Mouse (Mus musculus) heart, embryonic 11.5 days (tissue): ENCODE results near the gene BC025920. TPM values are rescaled to one million over a fixed set of nuclear protein-coding genes. Genes with fewer than 3 reads are reported as not detected.

Source experiments
- ATAC-seq: fragments of 200-750 bp; cut with Nextera tagmentation; replicated peaks from 2 replicates; pipeline ENCODE4 v1.8.0; 2017; ENCODE audit warnings: moderate library complexity; ENCODE audit not compliant: insufficient number of reproducible peaks, low FRiP score, low TSS enrichment
- H3K27ac ChIP-seq: fragments of 300-500 bp; sonication (generic); 2 replicates; pipeline ENCODE4 v1.5.1; 2014; ENCODE audit warnings: mild to moderate bottlenecking, low read depth, low read length
- H3K27me3 ChIP-seq: fragments of 300-500 bp; sonication (generic); 2 replicates; pipeline ENCODE4 v1.6.1; 2014; ENCODE audit warnings: mild to moderate bottlenecking, low read length, mixed read lengths; ENCODE audit not compliant: control insufficient read depth, insufficient read depth
- H3K36me3 ChIP-seq: fragments of 300-500 bp; sonication (generic); 2 replicates; pipeline ENCODE4 v1.6.1; 2014; ENCODE audit warnings: mild to moderate bottlenecking, low read length, moderate library complexity, mixed read lengths; ENCODE audit not compliant: control insufficient read depth, insufficient read depth
- H3K4me1 ChIP-seq: fragments of 300-500 bp; sonication (generic); 2 replicates; pipeline ENCODE4 v1.6.1; 2014; ENCODE audit warnings: low read length; ENCODE audit not compliant: control insufficient read depth, insufficient read depth
- H3K4me2 ChIP-seq: fragments of 300-500 bp; sonication (generic); 2 replicates; pipeline ENCODE4 v1.6.1; 2014; ENCODE audit warnings: mild to moderate bottlenecking, moderate library complexity
- H3K4me3 ChIP-seq: fragments of 300-500 bp; sonication (generic); 2 replicates; pipeline ENCODE4 v1.5.1; 2014; ENCODE audit warnings: low read depth, low read length
- H3K9ac ChIP-seq: fragments of 300-500 bp; sonication (generic); 2 replicates; pipeline ENCODE4 v1.6.1; 2014; ENCODE audit warnings: mild to moderate bottlenecking, low read depth, low read length, moderate library complexity
- H3K9me3 ChIP-seq: fragments of 300-500 bp; sonication (generic); replicated peaks from 2 replicates; pipeline ENCODE4 v1.6.1; 2016; ENCODE audit warnings: low read length; ENCODE audit not compliant: control insufficient read depth
- WGBS: fragments of 180-500 bp; shearing (Covaris S2); extraction: QIAGEN DNeasy Blood & Tissue Kit; methylation state at CpG from one replicate; pipeline ENCODE4 v1.1.7; 2014; ENCODE audit not compliant: insufficient replicate concordance; 5-methylcytosine and 5-hydroxymethylcytosine counted together
- polyA plus RNA-seq: library from polyadenylated mRNA; unstranded; fragments of >200 nt; fragmentation: Nextera tagmentation; extraction: Ambion mirVana; gene quantifications from 2 replicates; pipeline ENCODE4 v1.2.1, GENCODE M21; 2014

The BC025920 gene
- 0.25 and 0.63 TPM in 2 replicates for polyA plus RNA-seq

GRCm38 (mm10) chr10:81605974-81606751 is at the start of gene BC025920:
BC025920 (plus strand) TSS chr10:81606270.
- peak within 1 kb of the TSS; percentile 48 for H3K4me3 ChIP-seq
- H3K9me3 ChIP-seq = no peaks in the 10 kb centered on the region; the same call in 1 of the 2 replicates
- peak within 1 kb of the TSS; percentile 66 for H3K9ac ChIP-seq
- H3K36me3 ChIP-seq = no peaks in the 10 kb centered on the region
- H3K4me2 ChIP-seq = peak within 1 kb of the TSS; percentile 66
- peak; percentile 82 for ATAC-seq
- peak within 1 kb of the TSS; percentile 90 for H3K27ac ChIP-seq
- 1% methylated on average over 39 of the region's 39 CpGs for WGBS
- peaks cover 13% of the 10 kb centered on the region for H3K4me1 ChIP-seq
- no peaks in the 10 kb centered on the region for H3K27me3 ChIP-seq

- 72% methylated on average over 3 of the region's 3 CpGs for WGBS
- Histone ChIP-seq H3K27me3 (no peaks in the 10 kb centered on the region), H3K4me2 (no peak overlapping the region), H3K9ac (no peak overlapping the region), H3K36me3 (no peaks in the 10 kb centered on the region), H3K4me3 (no peak overlapping the region), H3K27ac (no peak overlapping the region), H3K9me3 (0 out of 2 replicates have a peak, but pooled peaks cover 3% of the 10 kb centered on the region), H3K4me1 (peaks cover 7% of the 10 kb centered on the region)
- ATAC-seq = no peak
These were observed 49.8 kb upstream of the BC025920 start for GRCm38 (mm10) chr10:81556282-81556681.

GRCm38 (mm10) chr10:81557491-81557890 is 48.6 kb upstream of the BC025920 start:
- H3K4me3 ChIP-seq = no peak overlapping the region
- H3K9ac ChIP-seq = no peak overlapping the region
- no peak for ATAC-seq
- 0 out of 2 replicates have a peak, but pooled peaks cover 3% of the 10 kb centered on the region for H3K9me3 ChIP-seq
- H3K4me1 ChIP-seq = peaks cover 17% of the 10 kb centered on the region
- no peaks in the 10 kb centered on the region for H3K27me3 ChIP-seq
- WGBS = 29% methylated on average over 1 of the region's 1 CpGs
- no peaks in the 10 kb centered on the region for H3K36me3 ChIP-seq
- H3K27ac ChIP-seq = no peak overlapping the region
- no peak overlapping the region for H3K4me2 ChIP-seq

GRCm38 (mm10) chr10:81559163-81559626 is 46.9 kb upstream of the BC025920 start, which contains the start of gene Aes:
Aes (plus strand) TSS chr10:81559488.
- no peaks in the 10 kb centered on the region for H3K9me3 ChIP-seq
- H3K4me3 ChIP-seq = peak within 1 kb of the TSS; percentile 98
- H3K4me1 ChIP-seq = peaks cover 33% of the 10 kb centered on the region
- 1% methylated on average over 43 of the region's 53 CpGs for WGBS
- ATAC-seq = peak; percentile 53
- H3K27me3 ChIP-seq = no peaks in the 10 kb centered on the region
- peak within 1 kb of the TSS; percentile 100 for H3K9ac ChIP-seq
- peak within 1 kb of the TSS; percentile 92 for H3K27ac ChIP-seq
- H3K36me3 ChIP-seq = 0 out of 2 replicates have a peak, but pooled peaks cover 2% of the 10 kb centered on the region
- H3K4me2 ChIP-seq = peak within 1 kb of the TSS; percentile 96

- H3K4me1 ChIP-seq = peaks cover 40% of the 10 kb centered on the region
- H3K4me3 ChIP-seq = peak overlapping the region; percentile 98
- H3K9ac ChIP-seq = peak overlapping the region; percentile 100
- H3K27ac ChIP-seq = peak overlapping the region; percentile 92
- ATAC-seq = peak; percentile 9
- peaks cover 2% of the 10 kb centered on the region; the same call in 1 of the 2 replicates for H3K36me3 ChIP-seq
- H3K27me3 ChIP-seq = no peaks in the 10 kb centered on the region
- H3K4me2 ChIP-seq = peak overlapping the region; percentile 96
- WGBS = 1% methylated on average over 36 of the region's 36 CpGs
- no peaks in the 10 kb centered on the region for H3K9me3 ChIP-seq
These were observed 46.2 kb upstream of the BC025920 start for GRCm38 (mm10) chr10:81559627-81560539.

- ATAC-seq = no peak
- peaks cover 11% of the 10 kb centered on the region for H3K36me3 ChIP-seq
- WGBS = 6% methylated on average over 16 of the region's 16 CpGs
- H3K4me1 ChIP-seq = peaks cover 44% of the 10 kb centered on the region
- peak overlapping the region; percentile 92 for H3K27ac ChIP-seq
- H3K9ac ChIP-seq = peak overlapping the region; percentile 100
- H3K9me3 ChIP-seq = no peaks in the 10 kb centered on the region
- H3K27me3 ChIP-seq = no peaks in the 10 kb centered on the region
- peak overlapping the region; percentile 98 for H3K4me3 ChIP-seq
- H3K4me2 ChIP-seq = peak overlapping the region; percentile 96
These were observed 45.2 kb upstream of the BC025920 start for GRCm38 (mm10) chr10:81560719-81561459.

- Histone ChIP-seq H3K4me3 (no peak overlapping the region), H3K36me3 (peaks cover 18% of the 10 kb centered on the region), H3K9me3 (no peaks in the 10 kb centered on the region), H3K4me2 (peak overlapping the region; percentile 9; the same call in 1 of the 2 replicates), H3K9ac (no peak overlapping the region), H3K4me1 (peaks cover 44% of the 10 kb centered on the region), H3K27ac (peak overlapping the region; percentile 18; the same call in 1 of the 2 replicates), H3K27me3 (0 out of 2 replicates have a peak, but pooled peaks cover 3% of the 10 kb centered on the region)
- ATAC-seq = no peak
- WGBS = 74% methylated on average over 6 of the region's 6 CpGs
These were observed 43.7 kb upstream of the BC025920 start for GRCm38 (mm10) chr10:81562411-81562810.
